Mouse (Mus musculus): ENCODE data around the gene Kank4. TPM values are rescaled to one million over a fixed set of nuclear protein-coding genes. Genes with fewer than 3 reads are reported as not detected.
A peak's percentile ranks its signal among the peaks of the same experiment; 100 is the strongest.

Kank4 gene
- polyA plus RNA-seq, 1 experiment from 2014 or later, result 0.33 TPM

DNA sequence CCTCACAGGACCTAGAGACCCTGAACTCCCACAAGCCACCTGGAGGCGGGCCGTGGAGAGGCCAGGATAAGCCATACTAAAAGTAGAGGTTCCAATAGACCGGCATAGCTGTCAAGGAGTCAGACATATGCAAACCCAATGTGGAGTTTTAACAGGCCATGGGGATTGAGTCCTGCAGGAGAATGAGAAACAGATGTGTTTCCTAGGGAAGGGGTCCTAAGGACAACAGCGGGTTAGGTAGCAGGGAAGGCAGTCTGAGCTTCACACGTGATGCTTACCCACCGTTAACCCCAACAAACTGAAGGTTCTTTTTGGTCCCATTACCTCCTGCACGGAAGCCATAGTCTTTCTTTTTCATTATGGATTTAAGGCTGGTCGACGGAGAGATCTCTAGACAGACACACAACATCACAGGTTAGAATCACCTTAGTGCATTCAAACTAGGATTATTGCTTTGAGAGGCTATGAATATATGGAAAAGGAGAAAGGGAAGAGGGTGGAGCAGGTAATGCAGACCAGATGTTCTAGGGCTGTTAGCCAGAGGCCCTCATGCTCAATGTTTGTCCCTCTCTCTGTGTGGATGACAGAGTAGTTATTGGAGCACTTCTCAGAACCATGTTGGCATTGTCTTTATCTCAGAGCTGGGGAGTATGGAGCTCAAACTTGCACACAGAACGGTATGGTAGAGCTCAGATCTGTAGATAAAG is 40.5 kb downstream of the Kank4 start:
- Histone ChIP-seq H3K4me3 (ENCODE audit: low read depth, low read length) (no peak overlapping the region), H3K4me1 (replicated peaks; ENCODE audit: control insufficient read depth, insufficient read depth, low read length) (no peaks in the 10 kb centered on the region), H3K9ac (ENCODE audit: low read depth, low read length) (no peak overlapping the region), H3K4me2 (no peak overlapping the region), H3K27me3 (replicated peaks; ENCODE audit: control insufficient read depth, insufficient read depth, low read length) (peaks cover 9% of the 10 kb centered on the region), H3K27ac (ENCODE audit: low read depth, low read length) (no peak overlapping the region), H3K36me3 (ENCODE audit: control insufficient read depth, insufficient read depth, low read length) (no peaks in the 10 kb centered on the region), H3K9me3 (ENCODE audit: control insufficient read depth, low read length) (no peaks in the 10 kb centered on the region)
- 82% methylated on average over 10 of the region's 10 CpGs for WGBS
- no peak for ATAC-seq (replicated peaks; ENCODE audit: low FRiP score)
- no peak for DNase-seq (ENCODE audit: low spot score)

- DNase-seq (ENCODE audit: low spot score) (no peak), ATAC-seq (replicated peaks; ENCODE audit: low FRiP score) (no peak)
- Histone ChIP-seq H3K4me2 (no peak overlapping the region), H3K27ac (ENCODE audit: low read depth, low read length) (no peak overlapping the region), H3K36me3 (ENCODE audit: control insufficient read depth, insufficient read depth, low read length) (no peaks in the 10 kb centered on the region), H3K9me3 (ENCODE audit: control insufficient read depth, low read length) (no peaks in the 10 kb centered on the region), H3K27me3 (replicated peaks; ENCODE audit: control insufficient read depth, insufficient read depth, low read length) (peaks cover 4% of the 10 kb centered on the region), H3K4me1 (replicated peaks; ENCODE audit: control insufficient read depth, insufficient read depth, low read length) (no peaks in the 10 kb centered on the region), H3K4me3 (ENCODE audit: low read depth, low read length) (no peak overlapping the region), H3K9ac (ENCODE audit: low read depth, low read length) (no peak overlapping the region)
- WGBS, result 81% methylated on average over 5 of the region's 5 CpGs
These were observed 43.6 kb downstream of the Kank4 start for GRCm38 (mm10) chr4:98773785-98774184.

GRCm38 (mm10) chr4:98767134-98768133 is 49.9 kb downstream of the Kank4 start:
- 70% methylated on average over 14 of the region's 14 CpGs for WGBS
- H3K36me3 ChIP-seq (ENCODE audit: control insufficient read depth, insufficient read depth, low read length), result no peaks in the 10 kb centered on the region

GRCm38 (mm10) chr4:98758872-98759518 is 58.3 kb downstream of the Kank4 start:
- DNase-seq (ENCODE audit: low spot score), result no peak
- 75% methylated on average over 3 of the region's 3 CpGs for WGBS
- Histone ChIP-seq H3K4me3 (ENCODE audit: low read depth, low read length) (no peak overlapping the region), H3K9ac (ENCODE audit: low read depth, low read length) (no peak overlapping the region), H3K4me2 (no peak overlapping the region), H3K4me1 (replicated peaks; ENCODE audit: control insufficient read depth, insufficient read depth, low read length) (no peaks in the 10 kb centered on the region), H3K27ac (ENCODE audit: low read depth, low read length) (no peak overlapping the region), H3K27me3 (replicated peaks; ENCODE audit: control insufficient read depth, insufficient read depth, low read length) (no peaks in the 10 kb centered on the region), H3K9me3 (ENCODE audit: control insufficient read depth, low read length) (no peaks in the 10 kb centered on the region), H3K36me3 (ENCODE audit: control insufficient read depth, insufficient read depth, low read length) (no peaks in the 10 kb centered on the region)
- no peak for ATAC-seq (replicated peaks; ENCODE audit: low FRiP score)

More at GRCm38 (mm10) chr4:98767134-98768133, 49.9 kb downstream of the Kank4 start:
- Histone ChIP-seq H3K9me3 (ENCODE audit: control insufficient read depth, low read length) (no peaks in the 10 kb centered on the region), H3K9ac (ENCODE audit: low read depth, low read length) (no peak overlapping the region), H3K27ac (ENCODE audit: low read depth, low read length) (no peak overlapping the region), H3K4me3 (ENCODE audit: low read depth, low read length) (no peak overlapping the region), H3K4me1 (replicated peaks; ENCODE audit: control insufficient read depth, insufficient read depth, low read length) (no peaks in the 10 kb centered on the region), H3K27me3 (replicated peaks; ENCODE audit: control insufficient read depth, insufficient read depth, low read length) (no peaks in the 10 kb centered on the region), H3K4me2 (no peak overlapping the region)
- DNase-seq (ENCODE audit: low spot score), result no peak
- no peak for ATAC-seq (replicated peaks; ENCODE audit: low FRiP score)

- no peak overlapping the region for H3K9ac ChIP-seq (ENCODE audit: low read depth, low read length)
- H3K4me3 ChIP-seq (ENCODE audit: low read depth, low read length), result no peak overlapping the region
- H3K36me3 ChIP-seq (ENCODE audit: control insufficient read depth, insufficient read depth, low read length), result no peaks in the 10 kb centered on the region
- H3K4me1 ChIP-seq (replicated peaks; ENCODE audit: control insufficient read depth, insufficient read depth, low read length), result no peaks in the 10 kb centered on the region
- no peak for DNase-seq (ENCODE audit: low spot score)
- H3K27ac ChIP-seq (ENCODE audit: low read depth, low read length), result peak overlapping the region; percentile 23; the same call in 1 of the 2 replicates
- no peaks in the 10 kb centered on the region for H3K9me3 ChIP-seq (ENCODE audit: control insufficient read depth, low read length)
- H3K4me2 ChIP-seq, result no peak overlapping the region
- no peaks in the 10 kb centered on the region for H3K27me3 ChIP-seq (replicated peaks; ENCODE audit: control insufficient read depth, insufficient read depth, low read length)
- 0 out of 2 replicates have a peak, but pooled peaks have one; percentile 31 for ATAC-seq (replicated peaks; ENCODE audit: low FRiP score)
- 54% methylated on average over 4 of the region's 4 CpGs for WGBS
These were observed 59.1 kb downstream of the Kank4 start for GRCm38 (mm10) chr4:98758012-98758821.

DNA sequence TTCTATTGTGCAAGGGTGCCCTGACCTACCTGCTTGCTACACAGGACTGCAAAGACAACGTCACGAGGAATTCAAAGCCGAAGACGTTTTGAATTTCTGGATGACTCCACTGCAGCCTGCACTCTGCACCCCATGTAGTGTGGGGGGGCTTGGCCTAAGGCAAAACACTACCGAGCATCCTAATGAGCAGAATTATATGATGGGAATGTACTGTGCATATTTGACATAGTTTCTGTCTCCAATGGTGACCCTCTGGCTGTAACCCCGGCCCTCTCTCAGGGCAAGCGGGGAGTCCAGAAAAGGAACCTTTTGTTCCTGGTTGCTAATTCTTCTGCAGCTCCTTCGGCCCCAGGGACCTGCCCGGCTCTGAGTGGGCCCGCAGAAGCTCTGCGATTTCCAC is 61.2 kb downstream of the Kank4 start:
- Histone ChIP-seq H3K27ac (ENCODE audit: low read depth, low read length) (no peak overlapping the region), H3K4me2 (no peak overlapping the region), H3K4me1 (replicated peaks; ENCODE audit: control insufficient read depth, insufficient read depth, low read length) (no peaks in the 10 kb centered on the region), H3K9ac (ENCODE audit: low read depth, low read length) (no peak overlapping the region), H3K36me3 (ENCODE audit: control insufficient read depth, insufficient read depth, low read length) (no peaks in the 10 kb centered on the region), H3K9me3 (ENCODE audit: control insufficient read depth, low read length) (no peaks in the 10 kb centered on the region), H3K27me3 (replicated peaks; ENCODE audit: control insufficient read depth, insufficient read depth, low read length) (no peaks in the 10 kb centered on the region), H3K4me3 (ENCODE audit: low read depth, low read length) (no peak overlapping the region)
- no peak for DNase-seq (ENCODE audit: low spot score)
- WGBS, result 71% methylated on average over 11 of the region's 11 CpGs
- no peak for ATAC-seq (replicated peaks; ENCODE audit: low FRiP score)

GRCm38 (mm10) chr4:98754456-98754855 is 62.9 kb downstream of the Kank4 start:
- WGBS, result 75% methylated on average over 4 of the region's 4 CpGs
- ATAC-seq (replicated peaks; ENCODE audit: low FRiP score), result no peak
- Histone ChIP-seq H3K9ac (ENCODE audit: low read depth, low read length) (no peak overlapping the region), H3K27me3 (replicated peaks; ENCODE audit: control insufficient read depth, insufficient read depth, low read length) (no peaks in the 10 kb centered on the region), H3K9me3 (ENCODE audit: control insufficient read depth, low read length) (no peaks in the 10 kb centered on the region), H3K4me2 (no peak overlapping the region), H3K4me3 (ENCODE audit: low read depth, low read length) (no peak overlapping the region), H3K27ac (ENCODE audit: low read depth, low read length) (no peak overlapping the region), H3K36me3 (ENCODE audit: control insufficient read depth, insufficient read depth, low read length) (no peaks in the 10 kb centered on the region), H3K4me1 (replicated peaks; ENCODE audit: control insufficient read depth, insufficient read depth, low read length) (no peaks in the 10 kb centered on the region)
- DNase-seq (ENCODE audit: low spot score), result no peak

DNA sequence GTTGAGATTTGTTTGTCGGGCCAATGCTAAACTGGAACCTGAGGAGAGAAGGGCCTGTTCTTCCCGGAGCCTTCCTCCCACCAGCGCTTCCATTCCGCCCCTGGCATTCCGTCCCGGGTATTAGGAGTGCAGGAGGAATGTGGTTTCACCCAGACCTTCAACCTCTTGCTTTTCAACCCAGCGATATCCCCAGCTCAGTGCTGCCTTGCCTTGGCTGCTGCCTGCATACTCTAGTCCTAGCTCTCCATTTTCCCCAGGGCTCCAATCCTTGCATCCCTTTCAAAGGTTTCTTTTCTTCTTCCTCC is 73.5 kb downstream of the Kank4 start:
- H3K9me3 ChIP-seq (ENCODE audit: control insufficient read depth, low read length), result no peaks in the 10 kb centered on the region
- ATAC-seq (replicated peaks; ENCODE audit: low FRiP score) (no peak), DNase-seq (ENCODE audit: low spot score) (no peak)
- no peaks in the 10 kb centered on the region for H3K27me3 ChIP-seq (replicated peaks; ENCODE audit: control insufficient read depth, insufficient read depth, low read length)
- H3K27ac ChIP-seq (ENCODE audit: low read depth, low read length), result no peak overlapping the region
- no peak overlapping the region for H3K9ac ChIP-seq (ENCODE audit: low read depth, low read length)
- WGBS, result 23% methylated on average over 7 of the region's 7 CpGs
- no peak overlapping the region for H3K4me3 ChIP-seq (ENCODE audit: low read depth, low read length)
- H3K4me1 ChIP-seq (replicated peaks; ENCODE audit: control insufficient read depth, insufficient read depth, low read length), result no peaks in the 10 kb centered on the region
- no peak overlapping the region for H3K4me2 ChIP-seq
- no peaks in the 10 kb centered on the region for H3K36me3 ChIP-seq (ENCODE audit: control insufficient read depth, insufficient read depth, low read length)
